Mouse (Mus musculus): ENCODE results near the gene Ppp1r14c. TPM values are rescaled to one million over a fixed set of nuclear protein-coding genes. Genes with fewer than 3 reads are reported as not detected.
"Not testable (repeated sequence)": the region's sequence is repeated elsewhere in the genome, so short reads cannot be mapped to it uniquely, and the experiment has no call there.

Ppp1r14c gene
- polyA plus RNA-seq, 1 experiment from 2014 or later: 2.0 TPM

DNA sequence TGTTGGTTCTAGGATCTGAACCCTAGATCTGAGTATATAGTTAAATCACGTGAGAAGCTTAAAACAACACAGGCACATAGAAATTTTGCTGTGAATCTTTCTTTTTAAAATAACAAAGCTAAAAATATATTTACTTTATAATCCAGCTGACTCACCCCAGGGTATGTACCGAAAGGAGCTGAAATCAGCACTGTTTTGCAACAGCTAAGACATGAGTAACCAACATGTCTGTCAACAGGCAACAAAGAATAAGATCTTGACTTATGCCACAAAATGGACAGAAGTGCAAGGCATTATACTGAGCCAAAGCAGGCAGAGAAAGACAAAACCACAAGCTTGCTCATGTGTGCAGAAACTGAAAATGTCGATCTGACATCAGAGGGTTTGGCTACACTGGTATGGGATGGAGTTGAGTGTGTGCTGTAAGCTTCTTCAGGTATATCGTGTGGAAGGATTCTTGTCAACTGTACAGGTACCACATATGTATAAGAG is 100.3 kb downstream of the Ppp1r14c start:
- WGBS: 93% methylated on average over 4 of the region's 4 CpGs
- DNase-seq (ENCODE audit: low spot score) (no peak), ATAC-seq (replicated peaks; ENCODE audit: low FRiP score) (no peak)
- H3K4me2 ChIP-seq (ENCODE audit: low read depth, low read length, severe bottlenecking): no peak overlapping the region
- H3K9ac ChIP-seq (ENCODE audit: low read length): no peak overlapping the region
- H3K9me3 ChIP-seq (ENCODE audit: control insufficient read depth, low read length): no peaks in the 10 kb centered on the region
- no peaks in the 10 kb centered on the region for H3K4me1 ChIP-seq (replicated peaks; ENCODE audit: control insufficient read depth, insufficient read depth, low read length)
- H3K27ac ChIP-seq (ENCODE audit: low read depth, low read length): no peak overlapping the region
- H3K36me3 ChIP-seq (ENCODE audit: control insufficient read depth, insufficient read depth, low read length): no peaks in the 10 kb centered on the region
- no peaks in the 10 kb centered on the region for H3K27me3 ChIP-seq (ENCODE audit: control insufficient read depth, insufficient read depth, low read length)
- H3K4me3 ChIP-seq (ENCODE audit: low read depth, low read length): no peak overlapping the region

DNA sequence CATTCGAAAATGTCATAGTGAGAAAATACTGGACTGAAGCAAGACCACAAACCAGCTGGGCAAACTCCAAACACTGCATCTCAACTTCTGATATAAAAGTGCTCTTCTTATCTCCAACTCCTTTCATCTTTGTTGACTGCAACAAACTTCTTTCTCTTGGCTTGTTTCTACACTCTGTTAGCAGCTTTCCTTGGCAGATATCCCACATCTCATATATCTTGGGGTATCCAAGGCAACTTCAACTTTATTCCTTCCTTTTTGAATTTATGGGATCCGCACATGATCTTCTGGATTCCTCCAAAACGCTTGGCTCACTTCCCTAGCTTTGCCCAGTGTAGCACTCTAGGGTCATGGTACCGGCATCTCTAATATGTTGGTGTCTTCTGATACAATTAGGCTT is 102.7 kb downstream of the Ppp1r14c start:
- 88% methylated on average over 4 of the region's 4 CpGs for WGBS
- H3K4me3 ChIP-seq (ENCODE audit: low read depth, low read length): no peak overlapping the region
- no peaks in the 10 kb centered on the region for H3K36me3 ChIP-seq (ENCODE audit: control insufficient read depth, insufficient read depth, low read length)
- H3K27ac ChIP-seq (ENCODE audit: low read depth, low read length): no peak overlapping the region
- H3K27me3 ChIP-seq (ENCODE audit: control insufficient read depth, insufficient read depth, low read length): no peaks in the 10 kb centered on the region
- no peak overlapping the region for H3K9ac ChIP-seq (ENCODE audit: low read length)
- H3K4me2 ChIP-seq (ENCODE audit: low read depth, low read length, severe bottlenecking): no peak overlapping the region
- no peak for DNase-seq (ENCODE audit: low spot score)
- H3K9me3 ChIP-seq (ENCODE audit: control insufficient read depth, low read length): no peaks in the 10 kb centered on the region
- ATAC-seq (replicated peaks; ENCODE audit: low FRiP score): no peak
- H3K4me1 ChIP-seq (replicated peaks; ENCODE audit: control insufficient read depth, insufficient read depth, low read length): no peaks in the 10 kb centered on the region

GRCm38 (mm10) chr10:3476611-3477010 is 110.8 kb downstream of the Ppp1r14c start:
- DNase-seq (ENCODE audit: low spot score) (no peak), ATAC-seq (replicated peaks; ENCODE audit: low FRiP score) (no peak)
- WGBS: 83% methylated on average over 1 of the region's 1 CpGs
- Histone ChIP-seq H3K27ac (ENCODE audit: low read depth, low read length) (no peak overlapping the region), H3K4me2 (ENCODE audit: low read depth, low read length, severe bottlenecking) (no peak overlapping the region), H3K9ac (ENCODE audit: low read length) (no peak overlapping the region), H3K4me1 (replicated peaks; ENCODE audit: control insufficient read depth, insufficient read depth, low read length) (no peaks in the 10 kb centered on the region), H3K4me3 (ENCODE audit: low read depth, low read length) (no peak overlapping the region), H3K27me3 (ENCODE audit: control insufficient read depth, insufficient read depth, low read length) (no peaks in the 10 kb centered on the region), H3K36me3 (ENCODE audit: control insufficient read depth, insufficient read depth, low read length) (no peaks in the 10 kb centered on the region), H3K9me3 (ENCODE audit: control insufficient read depth, low read length) (no peaks in the 10 kb centered on the region)

DNA sequence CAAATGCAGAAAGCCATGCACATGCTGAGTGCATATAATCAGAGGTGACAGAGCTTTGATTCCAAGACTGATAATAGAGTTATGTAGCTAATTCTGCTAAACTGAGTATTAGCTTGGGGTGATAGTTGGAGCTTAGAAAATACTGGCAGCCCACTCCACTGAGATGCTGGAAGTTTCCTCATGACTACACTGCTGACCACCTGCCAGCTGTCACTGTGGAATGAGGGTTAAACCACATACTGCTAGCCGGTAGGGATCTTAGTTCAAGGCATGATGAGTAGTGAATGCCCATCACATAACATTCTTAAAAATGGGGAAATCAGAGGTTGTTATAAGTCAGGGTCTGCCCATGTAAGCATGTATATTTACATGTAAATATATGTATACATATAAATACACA is 113.9 kb downstream of the Ppp1r14c start:
- Histone ChIP-seq H3K9me3 (ENCODE audit: control insufficient read depth, low read length) (no peaks in the 10 kb centered on the region), H3K9ac (ENCODE audit: low read length) (no peak overlapping the region), H3K27me3 (ENCODE audit: control insufficient read depth, insufficient read depth, low read length) (no peaks in the 10 kb centered on the region), H3K4me2 (ENCODE audit: low read depth, low read length, severe bottlenecking) (no peak overlapping the region), H3K4me1 (replicated peaks; ENCODE audit: control insufficient read depth, insufficient read depth, low read length) (no peaks in the 10 kb centered on the region), H3K36me3 (ENCODE audit: control insufficient read depth, insufficient read depth, low read length) (no peaks in the 10 kb centered on the region), H3K4me3 (ENCODE audit: low read depth, low read length) (no peak overlapping the region), H3K27ac (ENCODE audit: low read depth, low read length) (no peak overlapping the region)
- 90% methylated on average over 1 of the region's 1 CpGs for WGBS
- DNase-seq (ENCODE audit: low spot score) (no peak), ATAC-seq (replicated peaks; ENCODE audit: low FRiP score) (no peak)

DNA sequence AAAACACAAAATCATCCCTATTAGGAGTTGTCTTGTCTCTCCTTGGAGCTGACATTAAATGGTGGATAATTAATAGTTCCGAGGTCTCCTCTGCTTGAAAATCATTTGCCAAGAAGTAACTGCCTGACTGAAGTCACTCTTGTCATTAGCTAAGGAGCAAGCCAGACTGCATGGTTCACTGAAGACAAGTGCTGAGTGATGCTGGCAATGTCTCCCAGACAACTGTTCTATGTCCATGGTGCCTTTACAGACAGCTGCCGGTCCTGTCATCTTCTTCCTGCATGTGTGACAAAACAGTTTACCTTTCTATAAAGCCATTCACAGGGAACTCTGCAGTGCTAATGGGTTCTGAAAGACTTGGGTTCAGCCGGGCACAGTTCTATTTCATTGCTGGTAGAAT is 124.2 kb downstream of the Ppp1r14c start:
- Histone ChIP-seq H3K36me3 (ENCODE audit: control insufficient read depth, insufficient read depth, low read length) (no peaks in the 10 kb centered on the region), H3K27ac (ENCODE audit: low read depth, low read length) (no peak overlapping the region), H3K27me3 (ENCODE audit: control insufficient read depth, insufficient read depth, low read length) (no peaks in the 10 kb centered on the region), H3K9me3 (ENCODE audit: control insufficient read depth, low read length) (no peaks in the 10 kb centered on the region), H3K4me2 (ENCODE audit: low read depth, low read length, severe bottlenecking) (no peak overlapping the region), H3K9ac (ENCODE audit: low read length) (no peak overlapping the region), H3K4me3 (ENCODE audit: low read depth, low read length) (no peak overlapping the region), H3K4me1 (replicated peaks; ENCODE audit: control insufficient read depth, insufficient read depth, low read length) (no peaks in the 10 kb centered on the region)
- ATAC-seq (replicated peaks; ENCODE audit: low FRiP score): no peak
- no peak for DNase-seq (ENCODE audit: low spot score)
- 94% methylated on average over 3 of the region's 3 CpGs for WGBS

DNA sequence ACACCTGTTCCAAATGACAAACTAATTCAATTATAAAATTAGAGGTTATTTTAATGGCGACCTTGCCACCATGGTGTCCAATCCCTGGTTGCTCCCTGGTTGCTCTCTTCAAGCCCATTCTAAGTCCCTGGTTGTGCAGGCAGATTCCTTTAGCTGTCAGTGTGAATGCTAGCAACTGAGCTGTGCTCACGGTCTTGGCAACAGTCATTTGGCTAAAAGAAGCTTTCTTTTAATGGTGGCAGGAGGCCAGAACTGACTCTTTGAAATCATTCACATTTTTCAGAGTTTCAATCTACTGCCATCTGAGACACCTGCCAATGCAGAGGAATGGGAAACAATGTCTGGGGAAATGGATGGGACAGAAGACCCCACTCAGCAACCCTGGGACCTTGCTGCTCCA is 130.9 kb downstream of the Ppp1r14c start:
- DNase-seq (ENCODE audit: low spot score): no peak

DNA sequence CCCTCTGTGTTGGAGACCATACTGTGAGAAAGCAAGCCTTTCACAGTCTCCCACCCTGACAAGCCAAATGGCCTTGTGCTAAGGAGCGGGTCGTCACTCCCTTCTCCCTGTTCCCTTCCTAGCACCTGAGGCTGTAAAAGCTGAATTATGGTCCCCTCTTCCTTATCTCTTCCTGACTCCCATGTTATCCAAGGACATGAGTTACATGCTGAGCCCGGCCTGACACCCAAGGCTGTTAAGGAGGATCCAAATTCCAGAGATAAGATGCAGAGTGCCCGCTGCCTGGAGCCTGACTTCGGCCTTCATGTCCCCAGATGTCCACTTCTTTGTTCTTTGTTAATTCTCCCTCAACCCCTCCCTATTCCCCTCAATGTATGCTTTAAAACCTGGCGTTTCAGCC is 135.0 kb downstream of the Ppp1r14c start:
- not testable (repeated sequence) for H3K27me3 ChIP-seq (ENCODE audit: control insufficient read depth, insufficient read depth, low read length); H3K9me3 ChIP-seq (ENCODE audit: control insufficient read depth, low read length); H3K9ac ChIP-seq (ENCODE audit: low read length); H3K4me1 ChIP-seq (replicated peaks; ENCODE audit: control insufficient read depth, insufficient read depth, low read length); DNase-seq (ENCODE audit: low spot score); H3K4me2 ChIP-seq (ENCODE audit: low read depth, low read length, severe bottlenecking); H3K27ac ChIP-seq (ENCODE audit: low read depth, low read length); H3K36me3 ChIP-seq (ENCODE audit: control insufficient read depth, insufficient read depth, low read length); ATAC-seq (replicated peaks; ENCODE audit: low FRiP score); H3K4me3 ChIP-seq (ENCODE audit: low read depth, low read length)
- 93% methylated on average over 6 of the region's 6 CpGs for WGBS

More for the DNA sequence above, 130.9 kb downstream of the Ppp1r14c start:
- H3K4me2 ChIP-seq (ENCODE audit: low read depth, low read length, severe bottlenecking): no peak overlapping the region
- H3K9ac ChIP-seq (ENCODE audit: low read length): no peak overlapping the region
- H3K9me3 ChIP-seq (ENCODE audit: control insufficient read depth, low read length): no peaks in the 10 kb centered on the region; the same call in 1 of the 2 replicates
- ATAC-seq (replicated peaks; ENCODE audit: low FRiP score): no peak
- H3K27me3 ChIP-seq (ENCODE audit: control insufficient read depth, insufficient read depth, low read length): no peaks in the 10 kb centered on the region
- no peaks in the 10 kb centered on the region for H3K4me1 ChIP-seq (replicated peaks; ENCODE audit: control insufficient read depth, insufficient read depth, low read length)
- WGBS: 87% methylated on average over 2 of the region's 2 CpGs
- no peaks in the 10 kb centered on the region for H3K36me3 ChIP-seq (ENCODE audit: control insufficient read depth, insufficient read depth, low read length)
- no peak overlapping the region for H3K27ac ChIP-seq (ENCODE audit: low read depth, low read length)
- H3K4me3 ChIP-seq (ENCODE audit: low read depth, low read length): no peak overlapping the region

DNA sequence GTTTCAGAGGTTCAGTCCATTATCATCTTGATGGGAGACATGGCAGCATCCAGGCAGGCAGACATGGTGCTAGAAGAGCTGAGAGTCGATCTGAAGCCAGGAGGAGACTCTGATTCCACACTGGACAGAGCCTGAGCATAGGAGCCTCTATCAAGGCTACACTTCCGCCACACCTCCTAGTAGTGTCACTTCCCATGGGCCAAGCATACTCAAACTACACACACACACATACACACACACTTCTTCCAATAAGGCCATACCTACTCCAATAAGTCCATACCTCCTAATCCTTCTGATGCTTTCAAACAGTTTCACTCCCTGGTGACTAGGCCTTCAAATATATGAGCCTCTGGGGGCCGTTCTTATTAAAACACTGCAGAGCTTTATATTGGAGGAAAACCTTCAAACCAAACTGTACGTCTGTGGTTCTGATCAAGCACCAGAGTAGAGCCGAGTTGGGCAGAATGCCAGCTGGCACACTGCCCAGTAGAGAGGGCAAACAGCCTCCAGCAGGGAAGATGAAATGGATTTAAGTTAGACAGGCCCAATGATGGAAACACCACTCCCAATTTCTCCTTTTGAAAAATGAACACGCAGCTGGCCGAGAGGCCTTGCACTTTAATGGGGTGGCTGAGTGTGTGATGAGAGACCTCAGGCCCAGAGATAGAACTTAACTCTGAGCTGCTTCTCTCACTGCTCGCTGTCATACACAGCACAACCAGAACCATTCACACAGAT is 141.8 kb downstream of the Ppp1r14c start:
- ATAC-seq (replicated peaks; ENCODE audit: low FRiP score) (no peak; the same call in 1 of the 2 replicates), DNase-seq (ENCODE audit: low spot score) (peak; percentile 63)
- Histone ChIP-seq H3K9me3 (ENCODE audit: control insufficient read depth, low read length) (no peaks in the 10 kb centered on the region), H3K9ac (ENCODE audit: low read length) (no peak overlapping the region), H3K27me3 (ENCODE audit: control insufficient read depth, insufficient read depth, low read length) (no peaks in the 10 kb centered on the region), H3K27ac (ENCODE audit: low read depth, low read length) (no peak overlapping the region), H3K4me1 (replicated peaks; ENCODE audit: control insufficient read depth, insufficient read depth, low read length) (no peaks in the 10 kb centered on the region), H3K4me2 (ENCODE audit: low read depth, low read length, severe bottlenecking) (no peak overlapping the region), H3K36me3 (ENCODE audit: control insufficient read depth, insufficient read depth, low read length) (no peaks in the 10 kb centered on the region), H3K4me3 (ENCODE audit: low read depth, low read length) (no peak overlapping the region)
- WGBS: 77% methylated on average over 8 of the region's 8 CpGs

GRCm38 (mm10) chr10:3508222-3508588 is 142.3 kb downstream of the Ppp1r14c start:
- DNase-seq (ENCODE audit: low spot score) (no peak), ATAC-seq (replicated peaks; ENCODE audit: low FRiP score) (no peak)
- H3K4me2 ChIP-seq (ENCODE audit: low read depth, low read length, severe bottlenecking): no peak overlapping the region
- no peak overlapping the region for H3K9ac ChIP-seq (ENCODE audit: low read length)
- H3K9me3 ChIP-seq (ENCODE audit: control insufficient read depth, low read length): no peaks in the 10 kb centered on the region
- WGBS: 86% methylated on average over 2 of the region's 2 CpGs
- no peaks in the 10 kb centered on the region for H3K36me3 ChIP-seq (ENCODE audit: control insufficient read depth, insufficient read depth, low read length)
- H3K4me3 ChIP-seq (ENCODE audit: low read depth, low read length): no peak overlapping the region
- no peak overlapping the region for H3K27ac ChIP-seq (ENCODE audit: low read depth, low read length)
- no peaks in the 10 kb centered on the region for H3K4me1 ChIP-seq (replicated peaks; ENCODE audit: control insufficient read depth, insufficient read depth, low read length)
- H3K27me3 ChIP-seq (ENCODE audit: control insufficient read depth, insufficient read depth, low read length): no peaks in the 10 kb centered on the region

Data from forebrain, embryonic 11.5 days (tissue).